Mouse (Mus musculus) monocyte, adult 5-6 weeks (primary cell): ENCODE data around the gene Mthfd2. TPM values are rescaled to one million over a fixed set of nuclear protein-coding genes. Genes with fewer than 3 reads are reported as not detected.

ENCODE experiments used
- ATAC-seq: fragments of 153-309, 156-312 bp; replicated peaks from 2 replicates; pipeline ENCODE4 v1.8.0; 2017; ENCODE audit warnings: mild to moderate bottlenecking; ENCODE audit not compliant: low TSS enrichment, insufficient number of reproducible peaks, severe bottlenecking, poor library complexity, low FRiP score
- total RNA-seq: library from RNA; stranded (forward); fragments of 200-1000, 200-491, 200-594 nt; gene quantifications from 3 replicates; pipeline ENCODE4 v1.2.3, GENCODE M21; 2017

Mthfd2 gene
- total RNA-seq, result 25.6 to 40.2 TPM (median 28.5 TPM) in 3 replicates

DNA sequence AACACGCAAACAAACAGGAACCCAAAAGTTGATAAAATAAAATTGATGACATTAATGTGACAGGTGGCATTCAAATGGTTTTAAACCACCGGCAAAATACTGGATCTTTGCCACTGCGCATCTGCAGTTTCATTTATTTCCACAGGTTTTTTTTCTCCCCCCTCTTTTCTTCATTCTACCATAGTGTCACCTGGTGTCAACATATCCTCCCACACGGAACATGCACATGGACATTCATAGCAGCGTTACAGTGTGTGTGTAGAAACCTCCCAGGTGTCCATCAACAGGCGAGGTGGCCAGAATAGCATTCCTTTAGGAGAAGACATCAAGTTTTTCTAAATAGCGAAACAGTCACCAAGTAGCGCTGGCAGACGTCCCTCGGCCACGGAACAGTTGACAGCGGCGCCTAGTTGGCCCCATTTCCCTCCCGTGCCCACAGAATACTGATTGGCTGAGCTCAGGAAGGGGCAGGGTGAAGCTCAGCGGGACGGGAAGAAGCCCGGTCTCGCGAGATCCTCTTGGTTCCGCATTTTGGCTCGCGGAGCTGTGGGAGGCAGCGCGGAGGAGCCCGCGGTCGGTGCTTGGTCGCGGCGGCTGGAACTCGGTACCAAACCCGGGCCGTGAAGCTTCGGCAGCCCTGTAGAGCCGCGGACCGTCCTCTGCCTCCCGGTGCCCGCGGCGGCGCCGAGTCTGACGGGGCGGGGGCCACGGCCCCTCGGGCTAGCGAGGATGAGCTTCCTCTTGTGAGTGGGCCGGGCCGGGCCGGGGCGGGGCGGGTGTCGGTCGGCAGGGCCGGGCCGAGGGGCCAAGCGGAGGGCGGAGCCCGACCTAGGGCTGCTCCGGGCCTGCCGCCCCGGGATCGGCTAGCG, at the start of gene Mthfd2, which contains the start of gene Mob1a:
Mthfd2 (minus strand) TSS at position 384 of the 869 bp plus-strand sequence.
Mob1a (plus strand) TSS at position 492 of the 869 bp plus-strand sequence.
- peak; percentile 97 for ATAC-seq

DNA sequence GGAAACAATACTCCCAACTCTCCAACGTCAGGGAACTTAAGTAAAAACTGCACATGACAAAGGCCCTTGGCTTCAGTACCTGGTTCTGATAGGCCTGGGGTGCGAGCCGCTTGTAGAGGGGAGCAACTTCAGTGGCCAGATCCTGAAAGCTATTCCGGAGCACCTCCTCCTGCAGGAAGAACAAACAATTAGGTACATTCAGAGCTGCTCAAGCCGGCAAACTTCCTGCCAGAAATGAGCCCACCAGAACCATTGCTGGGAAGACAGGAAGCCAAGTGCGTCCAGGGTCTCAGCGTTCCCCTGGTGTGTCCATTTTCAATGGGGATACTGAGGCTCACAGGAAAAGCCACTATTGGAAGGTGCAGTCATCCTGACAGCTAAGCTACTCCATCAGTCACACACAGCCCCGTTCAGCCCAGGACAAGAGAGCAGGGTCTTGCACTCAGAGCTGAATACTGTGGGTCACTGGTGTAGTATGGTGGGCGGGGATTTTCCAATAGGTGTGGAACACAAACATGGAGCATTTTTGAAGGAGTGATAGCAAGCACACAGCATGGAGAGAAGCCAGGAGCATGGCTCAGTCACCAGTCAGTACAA, 48.1 kb upstream of the Mthfd2 start:
- no peak for ATAC-seq

GRCm38 (mm10) chr6:83371350-83371749, 45.6 kb upstream of the Mthfd2 start:
- ATAC-seq, result no peak

DNA sequence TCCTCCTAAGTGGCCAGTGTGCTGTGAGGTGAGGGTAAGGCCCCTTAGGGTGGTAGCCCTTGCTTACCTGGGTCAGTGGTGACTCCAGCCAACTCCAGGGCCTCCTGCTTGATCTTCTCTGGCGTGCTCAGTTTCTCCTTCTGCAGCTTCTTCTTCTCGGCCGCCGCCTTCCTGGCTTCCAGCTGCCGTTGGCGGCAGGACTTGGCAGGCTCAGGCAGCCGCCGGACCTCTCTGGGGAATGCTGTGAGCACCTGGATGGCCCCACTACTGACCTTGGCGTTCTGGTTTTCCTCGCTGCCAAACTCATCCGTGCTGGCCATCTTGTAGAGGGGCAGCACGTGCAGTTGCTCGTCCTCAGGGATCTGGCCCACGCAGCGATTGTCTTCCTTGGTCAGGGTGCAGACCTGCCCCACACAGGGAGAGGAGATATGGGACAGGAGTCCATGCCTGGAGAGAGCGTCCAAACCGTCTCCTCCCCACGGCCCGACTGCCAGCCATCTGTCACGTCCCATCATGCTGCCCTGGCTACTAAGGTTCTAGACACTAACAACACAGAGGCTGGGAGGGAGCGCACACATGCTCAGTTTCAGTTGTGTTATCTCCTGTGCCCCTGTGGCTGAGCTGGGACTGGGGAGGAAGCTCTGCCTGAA, 44.7 kb upstream of the Mthfd2 start:
- ATAC-seq, result no peak

GRCm38 (mm10) chr6:83363075-83363474, 37.4 kb upstream of the Mthfd2 start:
- ATAC-seq, result no peak

DNA sequence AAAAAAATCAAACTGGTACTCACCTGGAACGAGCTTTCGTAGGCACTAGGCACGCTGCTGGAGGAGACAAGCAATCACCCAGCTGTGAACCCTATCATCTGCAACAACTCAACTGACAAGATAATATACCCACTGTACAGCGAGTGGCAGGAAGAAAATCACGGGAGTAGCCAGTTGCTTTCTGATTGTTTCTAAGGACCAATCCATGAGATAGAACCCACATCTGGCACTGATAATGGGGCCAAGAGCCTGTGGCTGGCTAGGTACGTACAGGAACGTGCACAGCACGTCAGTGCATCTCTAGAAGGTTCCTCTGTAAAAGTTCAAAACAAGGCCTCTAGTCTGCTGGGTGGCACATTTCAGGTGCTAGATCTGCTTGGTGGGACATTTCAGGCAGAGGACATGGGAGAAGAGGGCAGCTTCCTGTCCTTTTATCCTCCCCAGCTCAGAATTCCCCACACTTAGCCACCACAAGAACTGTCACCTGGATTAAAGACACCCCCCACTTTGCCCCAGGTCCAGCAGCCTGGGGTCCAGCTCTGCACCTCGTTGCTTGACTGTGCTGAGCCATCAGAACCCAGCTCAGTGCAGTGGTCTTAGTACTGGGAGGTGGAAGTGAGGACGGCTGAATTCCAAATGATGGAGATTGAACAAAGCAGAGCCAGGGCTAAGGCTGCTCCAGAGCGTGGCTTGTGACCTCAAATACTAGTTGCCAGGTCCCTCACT, 36.0 kb upstream of the Mthfd2 start:
- ATAC-seq, result no peak

- ATAC-seq, result no peak
These were observed 31.7 kb upstream of the Mthfd2 start for GRCm38 (mm10) chr6:83357436-83357835.

GRCm38 (mm10) chr6:83356569-83357138, 30.9 kb upstream of the Mthfd2 start:
- ATAC-seq, result peak; percentile 83

DNA sequence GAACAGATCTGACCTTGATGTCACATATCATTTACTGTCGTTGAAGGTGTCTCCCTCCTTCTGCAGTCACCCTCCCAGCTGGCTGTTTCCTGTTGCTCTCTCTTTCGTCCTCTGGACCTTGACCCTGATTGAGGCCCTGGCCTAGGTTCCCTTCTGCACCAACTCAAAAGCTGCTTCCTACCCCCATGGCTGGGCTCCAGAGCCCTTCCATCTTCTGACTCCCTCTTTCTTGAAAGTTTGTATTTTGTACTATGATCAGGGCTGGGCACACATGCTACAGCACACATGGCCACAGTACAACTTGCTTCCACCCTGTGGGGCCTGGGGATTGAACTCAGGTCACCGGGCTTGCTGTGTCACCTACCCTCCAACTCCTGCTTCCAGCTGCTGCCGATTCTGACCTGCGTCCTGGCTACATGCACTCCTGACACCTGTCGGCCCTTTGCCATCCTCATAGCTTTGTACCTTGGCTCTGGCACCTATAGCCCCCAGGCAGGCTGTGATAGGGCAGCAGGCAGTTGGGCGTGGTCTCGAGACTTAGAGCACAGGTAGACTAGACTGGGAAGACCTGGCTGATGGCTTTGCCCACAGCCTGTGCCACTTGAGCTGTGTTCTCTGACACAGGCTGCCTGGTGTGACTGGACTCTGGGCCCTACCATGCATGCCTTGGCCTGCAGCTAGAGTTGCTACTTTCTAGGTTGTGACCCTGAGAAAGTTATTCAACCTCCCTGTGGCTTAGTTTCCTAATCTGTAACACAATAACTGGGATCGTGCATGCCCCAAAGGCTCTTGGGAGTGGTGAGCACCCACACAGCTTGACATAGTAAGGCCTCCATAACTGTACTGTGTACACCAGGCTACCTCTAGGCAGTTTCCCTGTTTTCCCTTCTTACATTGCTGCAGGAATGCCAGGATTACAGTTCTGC, 29.4 kb upstream of the Mthfd2 start:
- no peak for ATAC-seq

GRCm38 (mm10) chr6:83352666-83353410, 27.1 kb upstream of the Mthfd2 start:
- ATAC-seq, result no peak

DNA sequence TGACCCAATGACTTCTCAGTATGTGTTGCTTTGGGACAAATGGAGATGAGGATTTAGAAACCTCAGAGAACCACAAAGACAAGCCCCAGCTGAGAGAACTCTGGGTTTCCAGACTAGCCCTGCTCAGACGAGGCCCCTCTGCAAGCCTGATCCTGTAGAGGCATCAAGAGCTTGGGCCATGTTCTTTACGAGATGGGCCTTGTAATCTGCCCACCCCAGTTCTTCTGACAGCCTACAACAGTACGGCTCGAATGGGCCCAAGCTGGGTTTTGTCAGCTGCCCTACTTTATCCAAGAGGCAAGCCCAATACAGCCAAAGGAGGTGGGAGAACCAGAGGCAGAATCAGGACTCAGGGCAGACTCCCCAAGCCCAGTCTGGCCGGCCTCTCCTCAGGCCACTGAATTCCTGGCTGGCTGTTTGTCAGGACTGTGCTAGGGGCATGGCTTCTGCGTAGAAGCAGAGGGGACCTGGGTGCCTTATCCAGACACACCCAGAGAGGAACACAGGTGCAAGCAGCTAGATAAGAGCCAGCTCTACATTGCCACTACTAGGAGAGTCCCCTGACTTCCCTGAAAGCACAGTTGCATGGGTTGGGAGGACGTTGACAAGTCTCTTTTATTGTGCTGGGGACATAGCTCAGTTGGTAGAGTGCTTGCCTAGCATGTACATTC, 25.9 kb upstream of the Mthfd2 start:
- no peak for ATAC-seq

DNA sequence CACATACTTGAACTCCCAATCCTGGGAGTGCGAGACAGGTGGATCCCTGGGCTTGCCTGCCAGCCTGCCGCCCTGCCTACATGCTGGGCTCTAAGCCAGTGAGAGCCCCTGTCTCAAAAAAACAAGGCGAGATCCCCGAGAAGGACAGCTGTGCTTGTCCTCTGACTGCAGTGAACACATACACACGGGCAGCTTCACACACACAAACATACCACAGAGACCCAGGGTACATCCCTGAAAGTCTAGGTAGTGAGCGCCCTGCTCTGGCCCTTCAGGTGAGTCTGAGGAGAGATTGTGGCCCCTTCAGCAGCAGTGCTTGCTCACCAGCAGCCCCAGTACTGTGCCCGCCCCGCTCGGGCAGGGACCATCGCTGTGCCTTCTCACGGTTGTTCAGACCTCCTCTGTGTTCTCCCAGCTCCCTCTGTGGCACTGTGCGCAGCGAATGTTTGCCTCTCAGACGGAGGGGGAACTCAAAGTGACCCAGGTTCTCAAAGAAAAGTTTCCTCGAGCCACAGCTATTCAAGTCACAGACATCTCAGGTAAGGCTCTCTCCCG, 25.2 kb upstream of the Mthfd2 start:
- ATAC-seq, result no peak

DNA sequence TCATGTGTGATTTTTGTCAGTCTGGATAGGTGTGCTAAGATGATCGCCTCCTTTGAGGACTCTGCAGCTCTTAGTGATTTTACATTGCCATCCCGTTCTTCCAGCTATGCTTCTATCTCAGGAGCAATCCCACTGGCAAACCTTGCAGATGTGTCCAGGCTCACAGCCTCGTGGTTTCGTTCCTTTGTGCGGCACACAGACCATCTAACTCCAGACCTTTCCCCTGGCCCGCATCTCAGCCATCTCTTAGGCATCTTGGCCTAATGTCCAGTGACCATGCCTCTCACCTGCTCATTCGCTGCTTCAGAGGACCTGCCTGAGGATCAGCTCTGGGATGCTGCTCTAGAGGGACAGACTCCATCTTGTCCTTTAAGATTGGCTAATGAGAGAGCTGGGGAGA, 24.5 kb upstream of the Mthfd2 start:
- no peak for ATAC-seq

- ATAC-seq, result peak; percentile 83
These were observed 23.7 kb upstream of the Mthfd2 start for GRCm38 (mm10) chr6:83349274-83349958.

GRCm38 (mm10) chr6:83348873-83349272, 23.2 kb upstream of the Mthfd2 start, which contains the start of gene Bola3:
Bola3 (plus strand) TSS chr6:83349147.
- ATAC-seq, result no peak

- ATAC-seq, result no peak
These were observed 22.2 kb upstream of the Mthfd2 start for GRCm38 (mm10) chr6:83347916-83348315.
